Mouse (Mus musculus) limb, embryonic 14.5 days (tissue): ENCODE data around the gene Zpr1. TPM values are rescaled to one million over a fixed set of nuclear protein-coding genes. Genes with fewer than 3 reads are reported as not detected.
A peak's percentile ranks its signal among the peaks of the same experiment; 100 is the strongest.

Source experiments
- ATAC-seq: fragments of 200-750 bp; cut with Nextera tagmentation; 2 replicates; pipeline ENCODE4 v1.8.0; 2017; ENCODE audit warnings: low read depth, moderate number of reproducible peaks, moderate TSS enrichment; ENCODE audit not compliant: low FRiP score
- DNase-seq: peaks from one replicate; pipeline ENCODE4 v3.0.0-alpha.2; 2015; ENCODE audit warnings: low spot score
- H3K27ac ChIP-seq: fragments of 300-500 bp; sonication (generic); replicated peaks from 2 replicates; pipeline ENCODE4 v1.5.1; 2014; ENCODE audit warnings: low read depth, mild to moderate bottlenecking, low read length, moderate library complexity, mixed read lengths
- H3K27me3 ChIP-seq: fragments of 300-500 bp; sonication (generic); 2 replicates; pipeline ENCODE4 v1.6.1; 2014; ENCODE audit warnings: low read length, mixed read lengths; ENCODE audit not compliant: control insufficient read depth, insufficient read depth
- H3K36me3 ChIP-seq: fragments of 300-500 bp; sonication (generic); 2 replicates; pipeline ENCODE4 v1.6.1; 2014; ENCODE audit warnings: mild to moderate bottlenecking, low read length, moderate library complexity, mixed read lengths; ENCODE audit not compliant: control insufficient read depth, insufficient read depth
- H3K4me1 ChIP-seq: fragments of 300-500 bp; sonication (generic); 2 replicates; pipeline ENCODE4 v1.6.1; 2014; ENCODE audit warnings: antibody characterized with exemption, low read length, mixed read lengths; ENCODE audit not compliant: control insufficient read depth, insufficient read depth
- H3K4me2 ChIP-seq: fragments of 300-500 bp; sonication (generic); replicated peaks from 2 replicates; pipeline ENCODE4 v1.6.1; 2014; ENCODE audit warnings: low read depth, mild to moderate bottlenecking, low read length, moderate library complexity; ENCODE audit not compliant: severe bottlenecking
- H3K4me3 ChIP-seq: fragments of 300-500 bp; sonication (generic); replicated peaks from 2 replicates; pipeline ENCODE4 v1.5.1; 2014; ENCODE audit warnings: low read length
- H3K9ac ChIP-seq: fragments of 300-500 bp; sonication (generic); 2 replicates; pipeline ENCODE4 v1.6.1; 2014; ENCODE audit warnings: mild to moderate bottlenecking, low read depth, low read length, moderate library complexity; ENCODE audit not compliant: severe bottlenecking
- H3K9me3 ChIP-seq: fragments of 300-500 bp; sonication (generic); 2 replicates; pipeline ENCODE4 v1.6.1; 2016; ENCODE audit warnings: low read length; ENCODE audit not compliant: control insufficient read depth
- POLR2A ChIP-seq: fragments of 200-500 bp; IDR thresholded peaks from 2 replicates; pipeline ENCODE4 v1.8.0; 2012; ENCODE audit warnings: inconsistent platforms, mild to moderate bottlenecking, moderate library complexity, borderline replicate concordance; ENCODE audit not compliant: insufficient read depth, insufficient read length; ENCODE audit errors: extremely low read depth
- WGBS: fragments of 180-500 bp; shearing (Covaris S2); extraction: QIAGEN DNeasy Blood & Tissue Kit; methylation state at CpG from one replicate; pipeline ENCODE4 v1.1.7; 2014; 5-methylcytosine and 5-hydroxymethylcytosine counted together
- polyA plus RNA-seq, 2 experiments: library from polyadenylated mRNA; depleted of rRNA in 1 of 2; stranded (reverse) in 1 of 2; unstranded in 1 of 2; fragments of >200 nt; fragmentation: Nextera tagmentation in 1 of 2; extraction: Ambion mirVana in 1 of 2; gene quantifications; 2 replicates each; pipeline versions ENCODE4 v1.2.1 to v1.2.3; 2012 to 2014

The Zpr1 gene
- polyA plus RNA-seq, 2 experiments = 38.7 to 54.2 TPM

DNA sequence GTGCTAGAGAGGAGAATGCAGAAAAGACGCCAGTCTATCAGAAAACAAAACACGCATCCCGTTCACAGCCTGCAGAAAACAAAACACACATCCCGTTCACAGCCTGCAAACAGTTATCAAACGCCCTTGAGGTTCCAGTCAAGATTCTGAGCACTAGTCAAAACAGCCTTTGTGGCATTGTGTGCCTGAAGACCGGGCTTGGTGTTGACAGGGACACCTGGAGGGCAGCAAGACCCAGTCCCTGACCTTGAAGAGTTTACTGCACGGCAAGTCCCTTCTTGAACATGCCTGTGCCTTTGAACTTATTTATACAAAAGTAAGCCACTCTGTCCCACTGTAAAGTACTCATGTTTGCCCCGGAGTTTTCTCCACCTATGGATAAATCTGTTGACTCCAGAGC, 29.3 kb upstream of the Zpr1 start:
- no peak for TF ChIP-seq POLR2A
- 49% methylated on average over 8 of the region's 8 CpGs for WGBS
- no peak for ATAC-seq
- no peak overlapping the region for H3K4me2 ChIP-seq
- H3K27me3 ChIP-seq = no peaks in the 10 kb centered on the region
- no peak overlapping the region for H3K9ac ChIP-seq
- no peaks in the 10 kb centered on the region for H3K36me3 ChIP-seq
- no peak overlapping the region for H3K27ac ChIP-seq
- H3K9me3 ChIP-seq = no peaks in the 10 kb centered on the region
- no peak for DNase-seq
- no peaks in the 10 kb centered on the region for H3K4me1 ChIP-seq
- H3K4me3 ChIP-seq = no peak overlapping the region

DNA sequence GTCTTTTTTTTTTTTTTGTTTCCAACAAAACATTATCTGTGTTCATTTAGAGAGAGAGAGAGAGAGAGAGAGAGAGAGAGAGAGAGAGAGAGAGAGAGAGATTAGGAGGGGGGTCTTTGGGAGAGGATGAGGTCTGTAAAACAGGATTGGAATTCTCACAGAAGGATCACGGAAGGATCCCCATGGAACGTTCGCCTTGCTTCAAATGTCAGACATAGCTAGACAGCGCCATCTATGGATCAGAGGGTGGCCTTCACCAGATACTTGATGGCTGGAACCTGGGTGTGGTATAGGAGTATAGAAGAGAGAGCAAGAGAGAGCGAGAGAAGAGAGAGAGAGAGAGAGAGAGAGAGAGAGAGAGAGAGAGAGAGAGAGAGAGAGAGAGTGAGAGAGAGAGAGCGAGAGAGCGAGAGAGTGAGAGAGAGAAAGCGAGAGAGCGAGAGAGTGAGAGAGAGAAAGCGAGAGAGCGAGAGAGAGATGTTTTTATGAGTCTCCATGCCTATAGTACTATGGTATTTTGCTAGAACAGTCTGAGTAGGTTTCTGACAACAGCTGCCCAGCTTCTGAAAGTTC, 26.0 kb upstream of the Zpr1 start:
- Histone ChIP-seq H3K27me3 (no peaks in the 10 kb centered on the region), H3K4me2 (0 out of 2 replicates have a peak overlapping the region, but pooled peaks have one; percentile 23), H3K4me1 (no peaks in the 10 kb centered on the region), H3K9me3 (no peaks in the 10 kb centered on the region), H3K36me3 (no peaks in the 10 kb centered on the region), H3K27ac (no peak overlapping the region), H3K9ac (0 out of 2 replicates have a peak overlapping the region, but pooled peaks have one; percentile 31), H3K4me3 (no peak overlapping the region)
- WGBS = 16% methylated on average over 11 of the region's 11 CpGs
- ATAC-seq = peak; percentile 86
- TF ChIP-seq POLR2A = no peak
- peak; percentile 90 for DNase-seq

DNA sequence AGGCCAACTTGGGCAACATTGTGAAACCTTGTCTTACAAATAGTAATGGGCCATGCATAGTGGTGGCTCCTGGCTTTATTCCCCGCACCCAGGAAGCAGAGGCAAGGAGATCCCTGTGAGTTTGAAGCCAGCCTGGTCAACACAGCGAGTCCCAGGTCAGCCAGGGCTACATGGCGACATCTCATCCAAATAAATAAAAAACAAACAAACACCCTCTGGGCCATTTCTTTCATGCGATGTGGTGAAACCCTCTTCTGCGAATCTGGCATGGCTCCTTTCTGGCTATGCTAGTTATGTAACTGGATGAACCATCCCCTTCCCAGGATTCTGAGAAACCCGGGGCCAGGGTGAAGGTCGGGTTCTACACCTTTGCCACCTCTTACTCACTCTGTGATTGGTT, 16.7 kb upstream of the Zpr1 start:
- no peak for ATAC-seq
- TF ChIP-seq POLR2A = no peak
- no peaks in the 10 kb centered on the region for H3K36me3 ChIP-seq
- no peak overlapping the region for H3K9ac ChIP-seq
- no peaks in the 10 kb centered on the region for H3K27me3 ChIP-seq
- DNase-seq = no peak
- H3K4me3 ChIP-seq = no peak overlapping the region
- no peak overlapping the region for H3K27ac ChIP-seq
- 82% methylated on average over 7 of the region's 7 CpGs for WGBS
- no peaks in the 10 kb centered on the region for H3K4me1 ChIP-seq
- H3K4me2 ChIP-seq = no peak overlapping the region
- H3K9me3 ChIP-seq = no peaks in the 10 kb centered on the region

DNA sequence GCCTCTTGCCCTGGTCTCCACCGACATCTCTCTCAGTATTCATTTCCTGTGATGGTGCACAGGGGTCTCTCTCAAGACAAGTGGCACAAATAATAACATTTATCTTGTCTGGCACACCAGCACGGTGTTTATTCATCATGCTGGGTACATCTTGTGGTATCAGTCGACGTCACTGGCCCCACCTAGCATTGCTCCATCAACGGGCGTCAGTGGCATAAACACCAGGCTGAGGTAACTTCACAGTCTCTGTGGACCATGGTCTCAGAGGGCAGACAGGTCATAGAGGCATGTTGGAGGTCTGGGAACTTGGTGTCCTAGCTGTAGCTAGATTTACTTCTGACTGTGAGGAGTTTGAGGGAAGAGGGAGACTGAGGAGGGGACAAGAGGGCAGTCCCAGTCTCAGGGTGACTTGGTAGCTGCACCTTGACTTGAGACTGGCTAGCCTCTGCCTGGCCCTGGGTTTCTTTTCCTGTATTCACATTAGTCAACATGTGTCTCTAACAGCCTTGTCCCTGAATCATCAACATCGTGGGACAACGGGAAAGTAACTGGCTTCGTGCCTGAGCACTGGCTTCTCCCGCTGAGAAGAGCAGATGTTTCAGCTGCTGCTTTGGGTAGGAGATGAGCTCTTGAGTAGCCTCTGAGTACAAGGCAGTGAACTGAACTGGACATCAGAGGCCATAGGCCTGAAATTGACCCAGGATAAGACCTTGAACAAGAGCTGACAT, 16.0 kb upstream of the Zpr1 start:
- WGBS = 90% methylated on average over 10 of the region's 10 CpGs
- H3K27ac ChIP-seq = no peak overlapping the region

DNA sequence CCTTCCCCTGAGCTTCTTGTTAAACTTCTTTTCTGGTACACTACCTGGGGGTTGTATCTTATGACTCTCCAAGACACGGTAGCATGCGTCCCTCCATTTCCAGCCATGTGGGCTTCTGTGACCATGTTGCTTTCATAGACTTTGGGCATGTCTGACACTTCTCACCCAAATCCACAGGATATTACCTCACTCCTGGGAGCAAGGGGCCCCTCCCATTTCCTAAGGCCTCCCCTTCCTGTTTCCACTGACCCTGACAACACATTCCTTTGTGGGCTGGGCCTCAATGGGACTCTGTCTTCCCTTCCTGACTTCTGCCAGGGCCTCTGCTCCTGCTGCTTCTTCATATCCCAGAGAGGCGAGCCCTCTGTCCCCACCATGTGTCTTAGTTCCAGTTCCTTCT, 15.3 kb upstream of the Zpr1 start:
- no peaks in the 10 kb centered on the region for H3K36me3 ChIP-seq
- H3K9ac ChIP-seq = no peak overlapping the region
- TF ChIP-seq POLR2A = no peak
- ATAC-seq (no peak), DNase-seq (no peak)
- H3K27ac ChIP-seq = no peak overlapping the region
- no peaks in the 10 kb centered on the region for H3K9me3 ChIP-seq
- no peak overlapping the region for H3K4me2 ChIP-seq
- no peaks in the 10 kb centered on the region for H3K4me1 ChIP-seq
- 91% methylated on average over 3 of the region's 3 CpGs for WGBS
- no peak overlapping the region for H3K4me3 ChIP-seq
- no peaks in the 10 kb centered on the region for H3K27me3 ChIP-seq

More for the DNA sequence above, 16.0 kb upstream of the Zpr1 start:
- Histone ChIP-seq H3K9ac (no peak overlapping the region), H3K9me3 (no peaks in the 10 kb centered on the region), H3K4me2 (no peak overlapping the region), H3K27me3 (no peaks in the 10 kb centered on the region), H3K36me3 (no peaks in the 10 kb centered on the region), H3K4me1 (no peaks in the 10 kb centered on the region), H3K4me3 (no peak overlapping the region)
- no peak for TF ChIP-seq POLR2A
- ATAC-seq = no peak
- DNase-seq = no peak

DNA sequence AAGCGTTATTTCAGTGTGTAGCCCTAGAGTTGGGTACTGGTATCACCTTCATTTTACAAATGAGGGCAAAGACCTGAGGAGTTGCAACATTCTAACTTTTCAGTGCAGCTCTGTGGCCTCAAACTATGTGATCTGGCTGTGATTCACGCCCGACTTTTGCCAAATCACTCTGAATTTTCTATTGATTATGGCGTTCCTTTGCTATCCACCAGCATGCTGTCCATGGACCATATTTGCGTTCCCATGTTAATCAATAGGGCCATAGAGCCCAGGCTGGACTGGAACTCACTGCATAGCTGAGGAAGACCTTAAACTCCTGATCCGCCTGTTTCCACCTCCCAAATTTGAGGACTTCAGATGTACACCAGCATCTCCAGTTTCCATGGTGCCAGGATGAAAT, 13.8 kb upstream of the Zpr1 start:
- no peak for TF ChIP-seq POLR2A
- WGBS = 86% methylated on average over 6 of the region's 6 CpGs

More for the DNA sequence above, 13.8 kb upstream of the Zpr1 start:
- no peak overlapping the region for H3K9ac ChIP-seq
- no peaks in the 10 kb centered on the region for H3K4me1 ChIP-seq
- H3K4me2 ChIP-seq = no peak overlapping the region
- ATAC-seq (no peak), DNase-seq (no peak)
- H3K9me3 ChIP-seq = no peaks in the 10 kb centered on the region
- no peak overlapping the region for H3K27ac ChIP-seq
- no peaks in the 10 kb centered on the region for H3K36me3 ChIP-seq
- H3K27me3 ChIP-seq = no peaks in the 10 kb centered on the region
- no peak overlapping the region for H3K4me3 ChIP-seq
